Mouse (Mus musculus) right cerebral cortex, postnatal 4 days (tissue): ENCODE data around the gene Poc1b.
"Not testable (repeated sequence)": the region's sequence is repeated elsewhere in the genome, so short reads cannot be mapped to it uniquely, and the experiment has no call there.

Experiments
- DNase-seq: peaks from one replicate; pipeline ENCODE4 v3.0.0-alpha.2; 2022

Gene Poc1b

GRCm38 (mm10) chr10:99196556-99196955, 89.7 kb downstream of the Poc1b start:
- DNase-seq: no peak

GRCm38 (mm10) chr10:99197125-99197524, 90.3 kb downstream of the Poc1b start:
- DNase-seq: no peak

GRCm38 (mm10) chr10:99197607-99198305, 90.9 kb downstream of the Poc1b start:
- DNase-seq: no peak

GRCm38 (mm10) chr10:99198946-99199345, 92.1 kb downstream of the Poc1b start:
- DNase-seq: no peak

DNA sequence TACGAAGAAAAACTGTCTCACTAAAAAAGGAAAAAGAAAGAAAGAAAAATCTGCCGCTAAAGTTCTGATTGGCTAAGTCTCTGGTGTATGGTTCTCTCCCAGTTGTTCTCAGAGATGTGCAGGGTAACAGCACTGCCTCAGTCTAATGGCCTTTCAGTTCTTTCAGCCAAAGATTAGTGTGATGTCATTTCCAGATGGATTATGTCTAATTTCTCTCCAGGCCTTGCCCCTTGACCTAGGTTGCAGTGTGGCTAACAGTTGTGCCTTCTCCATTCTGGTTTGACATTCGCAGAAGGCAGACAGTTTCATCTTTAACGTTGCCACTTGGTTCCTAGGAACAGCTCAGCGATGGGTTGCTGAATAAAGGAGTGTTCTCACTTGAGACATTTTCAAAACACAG, 94.1 kb downstream of the Poc1b start:
- no peak for DNase-seq

- no peak for DNase-seq
Measured at GRCm38 (mm10) chr10:99201786-99202185, 95.0 kb downstream of the Poc1b start.

- DNase-seq: no peak
Measured at GRCm38 (mm10) chr10:99202363-99202762, 95.5 kb downstream of the Poc1b start.

GRCm38 (mm10) chr10:99203163-99203562, 96.3 kb downstream of the Poc1b start:
- no peak for DNase-seq

DNA sequence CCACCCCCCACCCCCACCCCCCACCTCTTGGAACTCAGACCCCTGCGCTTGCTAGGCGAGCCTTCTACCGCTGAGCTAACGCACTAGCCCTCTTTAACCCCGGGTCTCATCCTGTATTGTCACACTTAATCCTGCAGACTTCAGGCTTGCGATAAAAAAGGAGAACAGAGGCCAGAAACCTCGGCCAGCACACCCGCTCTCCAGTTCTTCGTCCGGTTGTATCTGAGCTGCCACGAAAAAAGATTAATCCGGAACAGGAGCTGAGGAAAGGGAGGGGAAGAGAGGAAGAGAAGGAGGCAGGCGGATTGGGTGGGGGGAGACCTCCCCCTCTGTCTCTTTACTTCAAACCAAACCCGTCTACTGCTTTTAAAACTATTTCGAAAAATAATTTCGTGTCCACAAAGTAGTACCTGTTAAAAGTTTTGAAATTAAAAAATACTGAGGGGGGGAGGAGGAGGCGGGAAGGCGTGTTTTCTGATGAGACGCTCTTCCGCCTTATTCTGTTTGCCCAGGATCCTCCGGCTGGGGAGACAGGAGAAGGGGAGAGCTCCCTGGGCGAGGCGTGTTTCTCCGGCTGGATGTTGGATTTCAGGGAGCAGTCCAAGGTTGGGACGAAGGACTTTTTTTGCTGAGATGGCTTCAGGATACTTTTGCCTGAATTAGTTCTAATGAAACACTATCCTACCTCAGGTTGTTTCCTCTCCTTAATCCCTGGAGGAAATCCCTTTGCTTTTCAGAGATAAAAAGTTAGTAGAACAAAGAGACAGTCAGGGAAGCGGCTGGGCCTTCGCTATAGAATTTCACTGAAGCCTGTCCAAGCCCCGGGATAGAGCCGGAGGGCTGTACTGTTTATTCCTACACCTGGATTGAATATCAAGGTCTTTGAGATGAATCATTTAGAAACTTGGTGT, 97.0 kb downstream of the Poc1b start:
- no peak for DNase-seq

DNA sequence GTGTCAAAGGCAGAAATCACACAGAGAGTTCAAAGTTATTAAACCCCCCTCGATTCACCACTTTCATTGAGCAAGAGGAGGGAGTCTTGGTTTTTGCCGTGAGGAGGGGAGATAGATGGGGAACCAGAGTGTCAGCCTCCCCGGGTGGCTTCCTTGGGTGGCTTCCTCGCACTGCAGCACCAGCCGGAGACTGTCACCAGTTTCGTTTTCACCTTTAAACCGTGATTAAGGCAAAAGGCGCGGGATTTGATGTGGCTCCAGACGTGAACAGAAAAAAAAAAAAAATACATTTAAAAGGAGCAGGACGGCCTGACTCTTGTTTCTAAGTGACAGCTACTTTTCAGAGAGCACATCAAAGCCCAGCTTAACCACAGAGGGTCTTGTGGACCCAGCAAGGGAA, 97.7 kb downstream of the Poc1b start:
- no peak for DNase-seq

DNA sequence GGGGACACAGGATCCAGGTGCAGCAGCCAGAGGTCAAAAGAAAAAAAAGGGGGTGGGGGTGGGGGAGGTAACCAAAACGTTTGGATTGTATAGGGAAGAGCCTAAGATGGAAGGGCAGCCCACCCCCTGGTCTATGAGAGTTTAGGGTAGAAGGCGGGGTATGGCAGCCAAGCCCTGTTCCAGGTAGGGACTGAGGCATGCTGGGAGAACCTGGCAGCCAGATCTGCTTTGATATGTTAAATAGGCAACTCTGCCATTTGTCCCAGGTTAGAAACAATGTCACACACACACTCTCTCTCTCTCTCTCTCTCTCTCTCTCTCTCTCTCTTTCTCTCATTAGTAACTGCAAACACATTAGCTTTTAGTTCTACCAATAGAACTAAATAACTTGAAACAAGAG, 100.3 kb downstream of the Poc1b start:
- DNase-seq: no peak

- DNase-seq: no peak
Measured at GRCm38 (mm10) chr10:99209146-99209800, 102.4 kb downstream of the Poc1b start.

DNA sequence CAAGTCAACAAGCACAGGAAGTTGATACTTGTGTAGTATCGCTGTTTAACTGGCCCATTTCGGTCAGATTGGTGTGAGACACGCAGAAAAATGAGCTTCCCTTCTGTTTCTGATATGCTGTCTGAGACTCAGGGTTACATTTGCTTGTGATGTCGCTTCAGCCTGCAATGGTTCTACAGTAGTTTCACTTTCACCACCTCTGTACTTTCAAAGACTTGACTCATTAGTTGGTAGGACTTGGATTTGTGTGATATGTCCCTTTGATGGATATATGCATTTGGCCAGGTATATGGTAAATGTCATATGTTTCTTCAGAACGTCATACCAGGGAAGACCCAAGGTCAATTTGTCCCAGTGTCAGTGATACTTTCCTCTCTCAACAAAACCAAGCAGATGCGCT, 104.2 kb downstream of the Poc1b start:
- no peak for DNase-seq

- no peak for DNase-seq
Measured at GRCm38 (mm10) chr10:99211503-99212265, 104.8 kb downstream of the Poc1b start.

DNA sequence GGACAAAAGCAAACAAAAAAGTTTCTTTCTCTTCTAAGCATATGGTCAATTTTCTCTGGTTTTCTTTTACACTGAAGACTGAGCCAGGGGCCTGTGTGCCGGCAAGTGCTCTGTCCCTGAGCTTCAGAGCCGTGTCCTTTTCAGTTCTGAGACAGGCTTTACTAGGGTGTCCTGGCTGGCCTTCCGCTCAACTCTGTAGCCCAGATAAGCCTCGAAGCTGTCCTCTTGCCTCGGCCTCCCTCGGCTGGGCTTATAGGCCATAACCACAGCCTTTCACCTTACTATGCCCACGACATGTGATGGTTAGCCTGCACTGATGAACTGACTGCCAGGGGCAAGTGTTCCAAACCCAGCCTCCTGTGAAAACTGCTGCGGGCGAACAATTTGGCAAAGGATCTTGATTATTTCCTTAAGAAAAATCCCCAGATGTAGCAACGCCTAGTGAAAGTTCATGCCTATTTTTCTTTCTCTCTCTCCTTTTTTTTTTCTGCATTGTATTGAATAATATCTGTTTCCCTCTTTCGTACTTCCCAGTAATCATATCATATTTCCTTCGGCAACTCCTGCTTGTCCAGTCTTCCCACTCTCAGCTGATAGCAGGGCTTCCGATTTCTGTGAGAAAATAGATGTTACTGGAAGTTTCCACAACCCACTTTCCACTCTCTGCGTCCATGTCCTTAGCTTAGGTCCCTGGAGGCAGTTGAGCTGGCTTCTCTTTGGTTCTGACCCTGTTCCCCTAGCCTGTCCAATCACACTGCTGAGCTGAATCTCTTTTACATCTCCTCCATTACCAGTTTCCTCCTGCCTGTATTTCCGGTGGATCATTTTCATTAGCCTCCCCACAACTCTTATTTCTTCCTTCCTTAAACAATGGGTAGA, 107.8 kb downstream of the Poc1b start:
- no peak for DNase-seq

GRCm38 (mm10) chr10:99216570-99216969, 109.7 kb downstream of the Poc1b start:
- DNase-seq: not testable (repeated sequence)

- no peak for DNase-seq
Measured at GRCm38 (mm10) chr10:99221540-99221939, 114.7 kb downstream of the Poc1b start.

DNA sequence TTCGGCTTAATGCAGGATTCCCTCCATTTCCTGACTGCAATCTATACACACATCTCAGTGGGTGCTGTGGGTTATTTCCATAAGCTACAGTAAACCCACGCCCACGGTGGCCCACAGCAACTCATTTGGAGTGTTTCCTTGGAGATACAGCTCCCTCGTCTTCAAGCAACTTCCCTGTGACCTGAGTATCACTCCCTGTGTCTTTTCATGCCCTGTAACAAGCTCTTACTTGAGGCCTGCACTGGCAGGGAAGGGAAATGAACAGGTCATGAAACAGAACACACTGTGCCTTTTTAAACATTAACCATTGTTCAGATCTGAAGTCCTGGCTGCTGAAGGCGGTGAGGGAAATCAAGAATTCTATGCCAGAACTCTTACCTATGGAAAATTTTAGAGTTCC, 115.9 kb downstream of the Poc1b start:
- DNase-seq: no peak

DNA sequence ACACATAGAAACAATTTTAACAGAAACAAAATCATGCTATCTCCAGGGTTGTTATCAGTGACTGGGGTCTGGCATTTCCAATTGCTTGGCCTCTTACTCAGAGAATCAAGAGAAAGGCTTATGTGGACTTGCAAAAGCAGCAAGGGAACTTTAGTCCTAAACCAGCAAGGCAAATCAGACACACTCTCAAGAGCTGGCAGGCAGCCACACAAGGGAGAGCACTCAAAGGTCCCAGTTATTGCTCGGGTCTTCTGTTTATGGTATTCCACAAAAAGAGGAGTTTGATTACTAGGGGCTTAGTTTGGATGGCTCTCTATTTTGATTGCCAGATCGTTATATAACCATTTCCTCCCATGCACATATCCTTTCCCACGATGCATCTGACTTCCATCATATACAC, 117.4 kb downstream of the Poc1b start:
- no peak for DNase-seq

DNA sequence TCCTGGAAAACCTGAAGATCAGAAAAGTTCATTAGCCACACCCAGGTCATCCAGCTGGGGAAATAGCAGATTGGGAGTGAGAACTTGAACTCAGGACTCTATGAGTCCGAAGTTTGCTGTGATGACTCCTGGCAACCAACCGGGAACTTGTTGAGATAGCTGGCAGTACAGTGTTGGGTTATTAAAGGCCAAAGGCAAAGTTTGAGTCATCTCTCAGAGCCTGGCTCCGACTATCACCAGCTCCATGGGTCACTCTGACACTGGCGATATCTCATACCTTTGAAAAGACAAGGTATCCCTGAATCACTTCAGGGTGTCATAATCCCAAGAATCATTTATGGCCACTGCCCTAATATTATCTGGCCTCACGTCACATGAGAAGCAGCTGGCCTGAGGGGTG, 119.9 kb downstream of the Poc1b start:
- no peak for DNase-seq

DNA sequence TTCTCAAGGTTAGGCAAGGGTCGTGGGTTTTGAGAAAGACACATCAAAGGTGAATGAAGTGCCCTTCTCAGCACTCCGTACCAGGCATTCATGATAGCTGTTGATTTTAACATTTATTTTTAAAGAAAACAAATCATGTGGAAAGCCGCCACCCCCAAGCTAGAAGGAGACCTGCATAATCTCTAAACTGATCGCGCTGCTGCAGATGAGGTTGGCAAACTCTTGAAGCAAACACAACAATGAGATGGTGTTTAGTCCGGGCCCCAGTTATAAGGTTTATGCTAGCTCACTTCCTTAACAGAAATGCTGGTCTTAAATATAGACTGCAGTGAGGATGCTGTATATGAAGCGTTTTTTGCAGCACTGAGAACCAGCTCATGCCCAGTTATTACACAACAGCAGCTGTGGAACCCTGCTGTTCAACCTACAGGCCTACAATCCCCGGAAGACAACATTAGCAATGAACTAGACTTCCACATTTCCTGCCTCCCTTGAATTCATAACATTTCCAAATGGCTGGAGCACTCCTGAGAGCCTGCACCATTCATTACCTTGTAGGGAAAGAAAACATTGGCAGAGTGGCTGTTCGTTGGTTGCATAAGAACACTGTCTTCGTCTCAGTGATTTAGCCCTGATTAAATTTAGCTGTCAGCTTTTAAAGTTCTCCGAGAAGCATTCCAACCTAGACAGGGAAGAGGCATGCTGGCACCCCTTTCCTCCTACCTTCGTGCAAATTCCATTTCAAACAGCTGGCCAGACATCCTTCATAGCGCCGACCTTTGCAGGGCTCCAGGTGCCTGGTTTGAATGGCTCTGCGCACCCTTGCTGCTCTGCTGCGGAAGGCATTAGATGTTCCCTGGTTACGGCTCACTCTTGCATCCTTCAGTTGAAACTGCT, 121.4 kb downstream of the Poc1b start:
- DNase-seq: no peak
